Mouse (Mus musculus): ENCODE results near the gene Evl. TPM values are rescaled to one million over a fixed set of nuclear protein-coding genes. Genes with fewer than 3 reads are reported as not detected.
A peak's percentile ranks its signal among the peaks of the same experiment; 100 is the strongest.

The Evl gene
- polyA plus RNA-seq, 1 experiment: 459 TPM

DNA sequence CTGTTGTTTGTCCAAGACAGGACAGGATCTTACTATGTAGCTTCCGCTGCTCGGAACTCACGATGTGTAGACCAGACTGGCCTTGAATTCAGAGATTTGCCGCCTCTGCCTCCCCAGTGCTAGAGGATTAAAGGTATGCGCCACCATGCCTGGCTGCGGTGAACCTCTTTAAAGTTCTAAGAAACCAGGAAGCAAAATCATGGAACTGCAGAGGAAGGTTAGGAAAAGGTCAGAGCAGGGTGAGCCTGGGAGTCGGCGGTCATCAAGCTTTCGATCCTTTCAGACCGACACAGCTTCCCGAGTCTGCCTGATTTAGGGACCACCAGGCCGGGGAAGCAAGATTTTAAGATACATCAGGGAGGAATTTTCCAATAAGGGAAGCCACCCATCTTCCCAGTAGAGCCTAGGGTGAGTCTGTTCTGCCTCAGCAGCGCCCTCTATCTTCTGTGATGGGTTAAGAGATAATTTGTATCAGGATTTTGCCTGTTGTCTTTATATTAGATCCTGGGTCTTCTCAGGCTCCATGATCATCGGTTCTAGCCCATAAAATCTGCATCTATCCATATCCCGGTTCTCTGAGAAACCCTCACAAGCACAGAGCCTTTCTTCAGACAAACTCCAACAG is 7.2 kb upstream of the Evl start:
- TF ChIP-seq POLR2A (IDR thresholded peaks at IDR 0.05; ENCODE audit: borderline replicate concordance, extremely low read depth, insufficient read depth, insufficient read length, poor library complexity, severe bottlenecking): no peak
- peak; percentile 16; the same call in 1 of the 2 replicates for TF ChIP-seq CTCF (IDR thresholded peaks at IDR 0.05; ENCODE audit: borderline replicate concordance, extremely low read depth, insufficient read depth, insufficient read length)
- no peak for DNase-seq (ENCODE audit: low read depth)

DNA sequence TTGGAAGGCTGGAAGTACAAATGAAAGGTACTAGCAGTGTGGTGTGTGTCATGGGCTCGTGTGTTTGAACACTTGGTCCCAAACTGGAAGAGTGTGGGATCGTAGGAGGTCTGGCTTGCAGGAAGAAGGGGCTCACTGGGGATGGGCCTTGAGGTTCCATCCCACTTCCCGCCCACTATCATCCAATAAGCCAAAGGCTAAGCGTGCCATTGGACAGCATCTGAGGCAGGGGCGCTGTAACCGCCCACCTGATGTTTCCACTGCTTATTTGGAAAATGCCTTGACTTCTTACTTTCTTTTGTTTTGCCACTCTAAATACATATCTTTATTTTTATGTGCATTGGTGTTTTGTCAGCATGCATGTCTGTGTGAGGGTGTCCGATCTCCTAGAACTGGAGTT is 2.8 kb upstream of the Evl start:
- TF ChIP-seq POLR2A (IDR thresholded peaks at IDR 0.05; ENCODE audit: borderline replicate concordance, extremely low read depth, insufficient read depth, insufficient read length, poor library complexity, severe bottlenecking): no peak
- no peak for TF ChIP-seq CTCF (IDR thresholded peaks at IDR 0.05; ENCODE audit: borderline replicate concordance, extremely low read depth, insufficient read depth, insufficient read length)
- no peak for DNase-seq (ENCODE audit: low read depth)

DNA sequence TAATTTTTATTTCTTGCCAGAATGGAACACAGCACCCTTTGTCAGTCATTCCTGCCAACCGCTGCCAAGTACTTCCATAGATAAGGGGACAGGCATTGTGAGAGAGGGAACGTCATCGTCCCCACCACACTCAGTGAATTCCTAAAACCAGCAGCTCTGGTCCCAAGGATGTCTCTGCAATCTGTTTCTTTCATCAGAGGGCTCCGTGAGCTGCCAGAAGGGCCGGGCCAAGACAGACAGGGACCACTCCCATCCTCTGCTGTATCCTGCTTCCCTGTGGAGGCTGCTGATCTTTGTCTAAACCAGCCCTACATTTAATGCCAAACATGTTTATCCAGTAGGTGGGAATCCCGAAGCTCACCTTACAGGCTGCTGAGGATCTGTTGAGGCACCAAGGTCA is 1.4 kb upstream of the Evl start:
- TF ChIP-seq CTCF (IDR thresholded peaks at IDR 0.05; ENCODE audit: borderline replicate concordance, extremely low read depth, insufficient read depth, insufficient read length): no peak
- TF ChIP-seq POLR2A (IDR thresholded peaks at IDR 0.05; ENCODE audit: borderline replicate concordance, extremely low read depth, insufficient read depth, insufficient read length, poor library complexity, severe bottlenecking): no peak
- no peak for DNase-seq (ENCODE audit: low read depth)

DNA sequence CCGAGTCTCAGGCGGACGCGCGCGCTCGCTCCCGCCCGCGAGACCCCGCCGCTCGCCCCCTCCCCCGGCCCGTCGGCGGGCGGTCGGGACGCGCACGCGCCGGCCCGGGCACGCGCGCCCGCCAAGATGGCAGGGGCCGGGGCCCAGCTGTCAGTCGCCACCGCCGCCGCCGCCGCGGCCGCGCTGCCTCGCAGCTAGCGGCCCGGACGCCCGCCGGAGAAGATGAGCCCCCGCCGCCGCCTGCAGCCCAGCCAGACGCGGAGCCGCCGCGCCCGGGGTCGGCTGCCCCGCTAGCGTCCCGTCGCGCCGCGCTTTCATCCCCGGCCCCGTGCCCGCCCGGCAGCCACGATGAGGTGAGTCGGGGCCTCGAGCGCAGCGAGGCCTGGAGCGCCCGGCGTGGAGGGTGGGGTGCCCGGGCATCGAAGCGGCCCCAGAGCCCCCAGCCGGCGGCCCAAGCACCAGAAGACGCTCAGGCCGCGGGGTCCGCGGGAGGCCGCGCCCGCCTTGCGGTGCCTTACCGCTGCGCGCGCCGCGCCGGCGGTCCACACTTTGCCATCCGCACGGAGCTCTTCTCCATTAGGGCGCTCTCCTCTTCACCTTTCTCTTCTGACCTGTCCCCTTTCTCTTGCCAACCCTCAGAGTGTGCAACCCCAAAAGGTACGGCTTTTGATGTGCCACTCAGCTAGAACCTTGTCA is 489 bp downstream of the Evl start:
- DNase-seq (ENCODE audit: low read depth): peak; percentile 49
- TF ChIP-seq CTCF (IDR thresholded peaks at IDR 0.05; ENCODE audit: borderline replicate concordance, extremely low read depth, insufficient read depth, insufficient read length) (no peak), POLR2A (IDR thresholded peaks at IDR 0.05; ENCODE audit: borderline replicate concordance, extremely low read depth, insufficient read depth, insufficient read length, poor library complexity, severe bottlenecking) (no peak)

DNA sequence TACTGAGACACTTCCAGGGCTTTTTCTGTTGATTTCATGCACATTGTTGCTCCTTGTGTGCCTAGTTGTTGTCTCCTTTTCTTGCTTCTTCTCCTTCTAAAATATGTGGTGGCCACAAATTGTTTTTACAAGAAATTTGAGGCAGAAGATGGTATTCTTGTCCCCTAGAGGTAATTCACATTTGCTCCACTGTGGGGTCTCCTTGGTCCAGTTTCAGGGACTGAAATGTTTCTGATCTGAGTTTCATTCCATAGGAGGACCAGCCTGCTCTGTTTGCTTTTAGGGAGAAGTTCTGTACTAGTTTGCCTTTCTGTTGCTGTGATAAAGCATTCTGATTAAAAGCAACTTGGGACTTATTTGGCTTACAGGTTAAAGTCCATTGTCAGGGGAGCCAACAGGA is 3.7 kb downstream of the Evl start:
- peak; percentile 20 for DNase-seq (ENCODE audit: low read depth)

DNA sequence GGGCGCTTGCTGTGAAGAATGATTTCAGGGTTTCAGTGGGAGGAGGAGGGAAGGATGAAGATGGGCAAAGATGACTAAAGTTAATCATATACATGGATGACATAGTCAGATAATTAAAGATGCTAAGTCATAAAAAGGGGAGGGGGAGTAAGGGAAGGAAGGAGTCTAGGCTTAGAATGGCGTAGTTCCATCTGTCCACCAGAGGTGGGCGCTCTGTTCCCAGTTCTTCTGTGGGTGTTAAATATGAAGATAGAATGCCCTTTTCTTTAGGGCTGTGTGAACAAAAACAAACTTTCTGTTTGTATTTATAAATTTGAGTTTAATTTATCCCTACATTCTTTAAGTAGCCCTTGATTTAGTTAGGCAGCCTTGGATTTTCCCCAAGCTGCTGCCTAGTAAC is 8.7 kb downstream of the Evl start:
- TF ChIP-seq POLR2A (IDR thresholded peaks at IDR 0.05; ENCODE audit: borderline replicate concordance, extremely low read depth, insufficient read depth, insufficient read length, poor library complexity, severe bottlenecking) (no peak), CTCF (IDR thresholded peaks at IDR 0.05; ENCODE audit: borderline replicate concordance, extremely low read depth, insufficient read depth, insufficient read length) (peak; percentile 52; the same call in 1 of the 2 replicates)
- no peak for DNase-seq (ENCODE audit: low read depth)

More for the DNA sequence above, 3.7 kb downstream of the Evl start:
- TF ChIP-seq CTCF (IDR thresholded peaks at IDR 0.05; ENCODE audit: borderline replicate concordance, extremely low read depth, insufficient read depth, insufficient read length) (0 out of 2 replicates have a peak, but pooled peaks have one; percentile 1), POLR2A (IDR thresholded peaks at IDR 0.05; ENCODE audit: borderline replicate concordance, extremely low read depth, insufficient read depth, insufficient read length, poor library complexity, severe bottlenecking) (no peak)

DNA sequence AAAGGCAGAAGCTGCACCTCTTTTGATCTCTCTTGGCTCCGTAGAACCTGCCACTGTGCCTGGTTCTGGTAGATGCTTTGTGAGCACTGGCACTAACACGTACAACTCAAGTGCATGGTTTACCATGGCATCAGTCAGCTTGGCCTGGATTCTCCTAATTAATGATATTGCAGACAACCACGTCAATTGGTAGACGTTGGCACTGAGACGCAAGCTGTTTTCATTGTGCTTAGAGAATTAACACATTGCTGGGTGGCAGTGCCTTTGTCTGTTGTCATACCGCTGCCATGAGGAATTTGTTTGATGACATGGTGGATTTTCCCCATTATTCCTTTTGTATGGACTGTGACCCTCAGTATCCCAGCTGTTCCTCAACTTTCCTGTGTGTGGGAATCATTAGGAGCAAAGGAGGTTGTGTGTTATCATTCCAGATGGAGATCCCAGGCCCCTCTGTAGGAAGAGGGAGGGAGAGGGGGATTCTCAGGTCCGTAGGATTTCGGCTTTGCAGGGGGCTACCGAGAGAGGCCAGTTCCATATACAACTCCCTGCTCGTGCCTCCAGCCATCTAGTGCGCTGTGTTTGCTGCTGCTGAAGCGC is 10.5 kb downstream of the Evl start:
- TF ChIP-seq CTCF (IDR thresholded peaks at IDR 0.05; ENCODE audit: borderline replicate concordance, extremely low read depth, insufficient read depth, insufficient read length) (no peak), POLR2A (IDR thresholded peaks at IDR 0.05; ENCODE audit: borderline replicate concordance, extremely low read depth, insufficient read depth, insufficient read length, poor library complexity, severe bottlenecking) (no peak)
- peak; percentile 88 for DNase-seq (ENCODE audit: low read depth)

DNA sequence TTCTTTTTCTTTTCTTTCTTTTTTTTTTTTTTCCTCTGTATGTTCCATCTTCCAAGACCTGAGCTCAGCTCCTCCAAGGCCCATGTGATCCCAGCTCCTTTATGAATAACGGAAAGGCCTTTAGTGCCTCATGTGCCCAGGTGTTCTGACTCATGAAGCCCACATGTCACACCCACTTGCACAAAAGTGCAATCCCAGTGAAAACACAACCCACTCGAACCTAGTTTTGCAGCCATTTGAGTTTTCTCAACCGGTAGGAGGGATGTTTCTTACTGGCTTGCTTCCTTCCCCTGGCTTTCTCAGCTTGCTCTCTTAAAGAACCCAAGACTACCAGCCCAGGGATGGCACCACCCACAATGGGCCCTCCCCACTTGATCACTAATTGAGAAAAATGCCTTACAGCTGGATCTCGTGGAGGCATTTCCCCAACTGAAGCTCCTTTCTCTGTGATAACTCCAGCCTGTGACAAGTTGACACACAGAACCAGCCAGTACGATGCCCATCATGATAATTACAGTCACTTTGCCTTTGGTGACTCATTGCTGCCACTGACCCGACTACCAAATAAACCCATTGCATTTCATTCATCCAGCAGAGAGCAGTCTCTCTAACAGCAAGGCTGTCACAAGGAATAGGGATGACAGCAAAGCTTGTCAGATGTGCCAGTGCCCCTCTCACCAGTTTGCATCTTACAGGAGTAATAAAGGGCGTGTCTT is 24.8 kb downstream of the Evl start:
- DNase-seq (ENCODE audit: low read depth): no peak
- TF ChIP-seq CTCF (IDR thresholded peaks at IDR 0.05; ENCODE audit: borderline replicate concordance, extremely low read depth, insufficient read depth, insufficient read length) (no peak), POLR2A (IDR thresholded peaks at IDR 0.05; ENCODE audit: borderline replicate concordance, extremely low read depth, insufficient read depth, insufficient read length, poor library complexity, severe bottlenecking) (no peak)

DNA sequence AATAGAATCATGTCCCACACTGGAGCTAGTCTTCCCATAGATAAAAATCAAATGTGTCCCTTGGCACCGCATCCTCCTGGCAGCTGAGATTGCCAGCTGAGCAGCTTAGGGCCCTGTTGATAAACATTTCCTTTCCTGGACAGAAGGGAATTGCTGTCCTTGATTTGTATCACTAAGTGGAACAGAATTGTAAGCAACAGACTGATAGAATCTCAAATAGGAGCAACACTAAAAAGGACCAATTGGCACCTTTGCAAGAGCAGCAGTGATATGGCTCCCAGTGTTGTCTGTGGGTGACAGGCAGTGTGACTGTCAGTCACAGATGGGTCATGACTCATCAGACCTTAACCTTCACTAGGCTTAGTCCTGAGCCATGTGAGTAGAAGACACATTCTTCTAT is 29.3 kb downstream of the Evl start:
- no peak for DNase-seq (ENCODE audit: low read depth)
- TF ChIP-seq POLR2A (IDR thresholded peaks at IDR 0.05; ENCODE audit: borderline replicate concordance, extremely low read depth, insufficient read depth, insufficient read length, poor library complexity, severe bottlenecking) (no peak), CTCF (IDR thresholded peaks at IDR 0.05; ENCODE audit: borderline replicate concordance, extremely low read depth, insufficient read depth, insufficient read length) (no peak)

DNA sequence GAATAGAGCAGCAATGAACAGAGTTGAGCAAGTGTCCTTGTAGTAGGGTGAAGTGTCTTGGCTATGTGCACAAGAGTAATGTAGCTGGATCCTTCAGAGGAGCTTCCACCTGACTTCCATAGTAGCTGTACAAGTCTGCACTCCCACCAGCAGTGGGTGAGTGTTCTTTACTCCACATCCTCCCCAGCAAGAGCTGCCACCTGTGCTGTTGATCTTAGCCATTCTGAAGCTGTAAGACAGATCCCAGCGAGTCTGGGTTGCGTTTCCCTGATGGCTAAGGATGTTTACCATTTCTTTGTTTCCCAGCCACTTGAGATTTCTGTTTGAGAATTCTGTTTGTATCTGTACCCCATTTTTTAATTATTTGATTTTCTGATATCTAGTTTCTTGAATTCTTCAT is 35.6 kb downstream of the Evl start:
- DNase-seq (ENCODE audit: low read depth): no peak
- TF ChIP-seq CTCF (IDR thresholded peaks at IDR 0.05; ENCODE audit: borderline replicate concordance, extremely low read depth, insufficient read depth, insufficient read length) (no peak), POLR2A (IDR thresholded peaks at IDR 0.05; ENCODE audit: borderline replicate concordance, extremely low read depth, insufficient read depth, insufficient read length, poor library complexity, severe bottlenecking) (no peak)

DNA sequence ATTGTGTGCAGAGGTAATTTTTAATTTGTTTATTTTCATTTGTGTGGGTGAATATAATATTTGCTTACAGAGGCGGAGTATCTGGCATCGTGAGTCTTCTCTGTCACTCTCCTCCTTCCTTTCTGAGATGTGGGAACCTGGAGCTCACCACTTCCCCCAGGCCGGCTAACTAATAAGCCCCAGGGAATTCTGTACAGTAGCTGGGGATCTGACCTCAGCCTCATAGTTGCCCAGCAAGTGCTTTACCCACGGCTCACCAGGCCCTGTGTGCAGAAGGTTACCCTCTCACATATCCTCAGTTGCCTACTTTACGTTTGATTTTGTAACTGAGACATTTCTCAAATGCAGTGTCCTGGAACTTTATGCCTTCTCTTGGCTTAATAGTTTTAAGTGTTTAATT is 37.1 kb downstream of the Evl start:
- TF ChIP-seq POLR2A (IDR thresholded peaks at IDR 0.05; ENCODE audit: borderline replicate concordance, extremely low read depth, insufficient read depth, insufficient read length, poor library complexity, severe bottlenecking): no peak
- no peak for TF ChIP-seq CTCF (IDR thresholded peaks at IDR 0.05; ENCODE audit: borderline replicate concordance, extremely low read depth, insufficient read depth, insufficient read length)
- DNase-seq (ENCODE audit: low read depth): no peak
